Mouse (Mus musculus) heart, postnatal 0 days (tissue): Measurements from ENCODE around the gene Sema6d.

ENCODE experiments used
- CTCF ChIP-seq: IDR thresholded peaks from 2 replicates; pipeline ENCODE4 v1.5.1; 2016; ENCODE audit warnings: antibody characterized with exemption, control low read depth, low read depth
- EP300 ChIP-seq: IDR thresholded peaks from 2 replicates; pipeline ENCODE4 v1.6.1; 2016; ENCODE audit warnings: antibody characterized with exemption, low read depth

DNA sequence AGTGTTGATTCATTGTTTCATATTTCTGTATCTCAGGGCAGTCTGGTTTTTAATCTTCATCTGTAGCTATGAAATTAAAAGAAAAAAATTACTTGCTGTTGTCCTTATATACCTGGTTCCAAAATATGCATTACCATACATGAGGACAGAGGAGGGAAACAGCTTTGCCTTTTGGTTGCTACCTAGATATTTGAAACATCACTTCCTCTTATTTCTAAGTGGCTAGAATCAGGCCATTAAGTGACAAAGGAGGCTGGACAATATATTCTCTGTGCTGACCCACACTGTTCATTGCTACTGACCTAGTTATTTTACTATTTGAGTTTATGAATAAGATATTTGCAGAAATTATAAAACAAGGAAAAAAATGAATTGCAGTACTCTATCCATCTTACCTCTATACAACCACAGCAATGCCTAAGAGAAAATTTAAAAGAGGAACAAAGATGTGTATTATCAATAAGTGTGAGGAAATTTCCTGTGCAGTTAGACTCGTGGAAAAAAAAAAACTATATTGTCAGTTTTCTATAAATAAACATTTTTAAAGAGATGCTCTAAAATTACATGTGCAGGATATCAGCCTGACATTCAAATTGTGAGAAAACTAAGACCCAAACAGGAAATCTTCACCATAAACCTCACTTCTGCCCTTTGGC is 330.5 kb downstream of the Sema6d start:
- TF ChIP-seq CTCF: no peak
- no peak for TF ChIP-seq EP300
